Mouse (Mus musculus) cerebellum, adult 9-11 months (tissue): ENCODE measurements at regions not wholly inside any gene's neighbourhood (a gene's known extent, or its start where the extent isn't known, plus 50 kb on each side); places are given as distances from the start of the nearest gene placed in this dataset.
"Not testable (repeated sequence)": the region's sequence is repeated elsewhere in the genome, so short reads cannot be mapped to it uniquely, and the experiment has no call there.

ENCODE experiments used
- DNase-seq: peaks from one replicate; pipeline ENCODE4 v3.0.0; 2022

DNA sequence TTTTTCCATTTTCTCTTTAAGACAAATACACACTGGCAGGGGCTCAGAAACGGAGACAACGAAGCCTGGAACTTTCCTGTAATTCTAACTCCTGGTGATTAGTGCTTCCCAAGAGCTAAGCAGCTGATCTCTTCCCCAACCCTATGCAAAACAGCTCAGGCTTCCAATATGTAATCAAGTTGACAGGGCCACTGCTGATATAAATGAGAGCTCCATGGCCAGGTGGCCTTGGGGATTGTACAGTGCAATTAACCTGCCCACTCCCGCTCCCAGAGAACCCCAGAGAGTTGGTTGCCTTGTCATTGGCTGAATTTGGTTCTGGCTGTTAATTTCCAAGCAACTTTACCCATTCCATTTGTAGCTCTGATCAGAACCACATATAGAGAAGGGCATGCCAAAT is 67.8 kb downstream of the 4933415F23Rik start:
- DNase-seq: no peak

DNA sequence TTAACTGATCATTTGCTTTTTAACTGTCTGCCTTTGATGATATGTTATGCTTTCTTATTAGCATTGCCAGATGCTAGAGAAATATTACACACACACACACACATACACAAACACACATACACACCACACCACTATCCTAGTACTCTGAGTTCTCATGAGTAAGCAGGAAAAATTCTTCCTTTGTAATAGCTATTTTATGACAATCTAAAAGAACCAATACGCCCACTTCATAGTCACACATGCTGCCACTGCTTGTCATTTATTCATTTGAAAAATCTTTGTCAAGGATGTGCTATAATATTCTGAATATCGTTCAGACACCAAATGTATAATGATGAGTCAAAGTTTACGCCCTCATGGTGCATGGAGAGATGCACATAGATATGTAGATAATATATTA is 78.5 kb downstream of the 4933415F23Rik start:
- DNase-seq: no peak

DNA sequence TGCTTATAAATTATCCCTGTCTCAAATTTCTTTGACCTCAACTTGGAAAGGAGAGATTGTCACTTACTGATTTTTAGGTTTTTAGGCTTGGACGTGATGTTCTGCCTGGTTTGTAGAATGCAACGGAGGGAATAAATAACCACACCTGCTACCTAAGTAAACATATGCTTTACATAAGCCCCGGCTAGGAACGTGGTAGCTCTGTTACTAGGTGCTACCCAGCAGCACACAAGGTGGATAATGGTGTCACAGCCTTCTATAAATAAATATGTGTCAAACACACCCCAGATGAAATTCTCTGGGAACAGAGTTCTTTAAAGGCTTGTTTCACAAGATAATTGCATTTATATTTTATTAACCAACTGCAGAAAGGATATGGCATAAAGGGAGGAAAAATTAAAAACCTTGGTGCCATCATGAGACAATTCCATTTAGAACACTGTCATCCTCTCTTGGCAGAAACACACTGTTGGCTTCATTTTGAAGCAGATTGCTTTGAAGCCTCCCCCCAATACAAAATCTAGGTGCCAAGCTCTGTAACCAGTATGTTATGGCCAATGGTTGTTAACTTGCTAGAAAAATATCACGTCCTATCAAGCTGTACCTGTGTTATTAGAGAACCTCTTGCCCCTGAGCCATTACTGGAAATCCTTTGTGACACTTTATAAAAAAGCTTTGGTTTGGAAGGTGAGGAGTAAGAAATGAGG is 94.1 kb downstream of the 4933415F23Rik start:
- DNase-seq: peak; percentile 89

DNA sequence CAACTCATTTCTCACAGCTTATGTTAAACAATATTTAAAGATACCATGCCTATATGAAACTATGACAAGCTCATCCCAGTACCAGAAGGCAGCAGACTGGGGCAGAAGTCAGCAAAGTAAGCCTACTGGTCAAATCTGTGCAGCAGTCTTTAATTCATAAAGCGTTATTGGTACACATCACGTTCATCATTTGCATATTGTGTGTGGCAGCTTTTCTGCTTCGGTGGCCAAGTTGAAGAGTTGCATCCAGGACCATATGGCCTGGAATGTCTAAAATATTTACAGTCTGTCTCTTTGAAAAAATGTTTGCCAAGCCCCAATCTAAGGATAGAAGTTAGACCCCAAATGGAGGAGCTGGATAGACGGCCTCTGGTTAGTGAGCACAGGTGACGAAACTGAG is 97.2 kb downstream of the 4933415F23Rik start:
- DNase-seq: peak; percentile 59

- no peak for DNase-seq
These were observed 105.4 kb downstream of the 4933415F23Rik start for GRCm38 (mm10) chr1:22996665-22997064.

GRCm38 (mm10) chr1:22989521-22990221 is 112.4 kb downstream of the 4933415F23Rik start:
- DNase-seq: peak; percentile 66

DNA sequence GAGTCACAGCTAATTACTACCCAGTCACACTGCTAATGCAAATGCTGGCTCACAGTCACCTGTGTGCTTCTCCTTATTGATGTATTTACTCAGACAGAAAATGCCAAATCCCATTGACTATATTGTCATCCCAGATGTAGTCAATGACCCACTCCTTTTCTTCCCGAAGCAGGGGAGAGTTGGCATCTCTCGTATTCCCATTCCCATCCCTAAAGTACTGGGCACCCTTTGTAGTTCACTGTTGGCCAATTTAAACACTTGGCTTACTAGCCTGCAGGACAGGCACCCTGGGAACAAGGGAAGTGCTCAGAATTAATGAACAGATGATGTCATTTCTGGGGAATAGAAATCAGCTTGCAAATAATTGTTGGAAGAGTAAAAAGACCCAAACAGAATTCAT is 114.5 kb downstream of the 4933415F23Rik start:
- peak; percentile 64 for DNase-seq

DNA sequence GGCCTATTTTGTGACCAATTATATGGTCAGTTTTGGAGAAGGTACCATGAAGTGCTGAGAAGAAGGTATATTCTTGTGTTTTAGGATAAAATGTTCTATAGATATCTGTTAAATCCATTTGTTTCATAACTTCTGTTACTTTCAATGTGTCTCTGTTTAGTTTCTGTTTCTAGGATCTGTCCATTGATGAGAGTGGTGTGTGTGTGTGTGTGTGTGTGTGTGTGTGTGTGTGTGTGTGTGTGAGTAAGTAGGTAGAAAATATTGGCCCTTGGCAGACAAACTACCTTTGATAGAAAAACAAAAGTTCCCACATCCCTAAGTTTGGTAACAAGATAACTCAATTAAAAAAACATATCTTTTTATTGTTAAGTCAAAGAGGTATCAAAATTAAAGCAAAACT is 117.8 kb downstream of the 4933415F23Rik start:
- DNase-seq: not testable (repeated sequence)

DNA sequence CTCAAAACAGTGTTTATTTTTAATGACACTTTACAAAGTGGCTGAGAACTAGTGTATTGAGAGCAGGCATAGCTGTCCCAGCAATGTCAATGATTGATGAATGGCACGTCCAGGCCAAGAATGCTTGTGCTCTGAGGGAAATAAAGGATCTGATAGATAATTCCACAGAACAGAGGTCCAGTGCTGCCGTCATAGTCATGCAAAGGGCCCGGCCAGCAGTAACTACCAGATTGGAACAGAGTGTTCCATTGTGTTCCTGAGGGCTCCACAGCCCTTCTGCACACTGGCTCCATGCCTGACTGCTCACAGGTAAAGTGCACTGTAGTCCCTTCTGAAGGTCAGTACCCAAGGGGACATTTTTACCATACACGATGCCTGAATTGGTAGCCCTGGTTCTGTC is 127.1 kb downstream of the 4933415F23Rik start:
- no peak for DNase-seq

DNA sequence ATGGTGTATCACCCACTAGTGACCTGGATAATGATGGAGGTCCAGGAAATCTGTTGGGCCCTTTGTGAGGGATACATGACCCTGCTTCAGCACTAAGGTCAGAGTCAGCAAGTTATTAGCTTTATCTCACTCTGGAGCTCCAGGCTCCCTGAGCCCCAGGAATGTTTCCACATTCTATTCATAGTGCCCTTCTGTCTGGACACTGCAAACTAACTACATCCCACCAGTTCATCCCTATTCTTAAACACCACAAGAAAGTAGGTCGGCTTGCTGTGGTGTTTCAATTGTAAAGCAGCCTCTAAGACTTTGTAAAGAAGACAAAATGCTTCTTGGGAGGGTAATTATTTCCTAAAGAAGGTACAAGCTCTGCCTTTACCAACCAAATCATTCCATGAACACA is 138.2 kb upstream of the Rims1 start:
- no peak for DNase-seq

DNA sequence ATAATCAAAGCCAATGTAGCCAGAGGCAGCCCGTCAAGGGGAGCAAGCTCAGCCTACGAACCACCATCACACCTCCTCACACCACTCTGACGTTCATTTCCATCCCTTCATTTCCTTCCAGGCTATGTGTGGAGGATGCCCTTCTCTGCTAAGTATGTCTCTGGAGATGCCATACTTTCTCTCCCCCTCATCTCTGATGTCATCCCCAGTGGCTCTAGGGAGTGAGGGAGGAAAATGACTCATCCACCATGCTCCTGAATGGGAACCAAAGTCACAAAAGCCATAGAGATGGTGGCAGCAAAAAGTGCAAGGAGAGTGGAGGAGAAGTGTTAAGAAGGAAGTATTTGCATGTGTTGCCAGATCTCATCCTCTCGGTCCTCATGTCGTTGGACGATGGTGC is 134.0 kb upstream of the Rims1 start:
- DNase-seq: no peak

DNA sequence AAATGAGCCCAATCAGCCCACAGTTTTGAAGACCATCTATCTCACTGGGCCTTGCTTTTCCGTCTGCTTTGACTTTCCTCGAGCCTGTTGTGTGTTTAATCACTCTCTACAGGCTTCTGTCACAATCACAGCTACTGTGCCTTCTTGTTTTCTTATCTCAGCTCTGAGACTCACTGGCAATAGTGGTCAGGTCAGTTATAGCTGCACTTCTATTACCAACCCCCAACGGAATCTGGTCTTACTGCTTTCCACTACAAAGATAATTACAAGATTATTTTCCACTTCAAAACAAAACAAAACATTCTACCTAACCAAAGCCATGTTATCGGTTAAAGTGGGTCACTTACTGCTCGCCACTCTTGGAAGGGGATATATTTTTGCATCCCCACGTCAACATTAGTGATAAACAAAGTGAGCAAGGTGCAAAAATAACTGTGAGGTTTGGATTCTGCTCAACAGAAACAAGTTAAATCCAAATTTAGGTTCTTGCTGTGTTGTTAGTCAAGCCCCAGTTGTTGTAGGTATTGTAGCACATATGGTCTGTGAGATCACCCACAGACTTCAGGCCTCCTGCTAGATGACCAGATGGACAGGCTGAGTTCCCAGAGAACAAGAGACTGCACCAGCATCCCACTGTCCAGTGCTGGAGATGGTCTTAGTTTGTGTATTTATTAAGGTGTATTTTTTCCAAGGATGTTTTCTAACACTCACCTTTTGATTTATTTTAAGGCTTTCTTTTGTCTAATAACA is 125.5 kb upstream of the Rims1 start:
- peak; percentile 95 for DNase-seq

- DNase-seq: no peak
These were observed 97.2 kb upstream of the Rims1 start for GRCm38 (mm10) chr1:22902992-22903391.

- no peak for DNase-seq
These were observed 95.3 kb upstream of the Rims1 start for GRCm38 (mm10) chr1:22901018-22901625.

DNA sequence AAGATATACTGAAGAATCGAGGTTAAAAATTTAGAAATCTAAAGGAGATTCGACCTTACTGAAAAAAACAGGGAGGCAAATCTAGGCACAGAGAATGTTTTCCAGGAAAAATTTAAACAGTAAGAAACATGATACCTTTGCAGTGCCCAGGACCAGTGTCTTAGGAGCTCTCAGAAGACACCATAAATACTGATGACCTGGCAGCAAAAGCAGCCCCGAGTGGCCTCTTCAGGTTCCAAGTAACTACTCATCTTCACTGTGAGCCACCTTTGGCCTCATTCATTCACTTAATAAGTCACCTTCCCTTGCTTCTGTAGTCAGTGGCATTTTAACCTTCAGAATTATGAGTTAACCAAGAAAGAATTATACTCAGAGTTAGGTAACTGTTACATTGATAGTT is 89.3 kb upstream of the Rims1 start:
- DNase-seq: no peak

DNA sequence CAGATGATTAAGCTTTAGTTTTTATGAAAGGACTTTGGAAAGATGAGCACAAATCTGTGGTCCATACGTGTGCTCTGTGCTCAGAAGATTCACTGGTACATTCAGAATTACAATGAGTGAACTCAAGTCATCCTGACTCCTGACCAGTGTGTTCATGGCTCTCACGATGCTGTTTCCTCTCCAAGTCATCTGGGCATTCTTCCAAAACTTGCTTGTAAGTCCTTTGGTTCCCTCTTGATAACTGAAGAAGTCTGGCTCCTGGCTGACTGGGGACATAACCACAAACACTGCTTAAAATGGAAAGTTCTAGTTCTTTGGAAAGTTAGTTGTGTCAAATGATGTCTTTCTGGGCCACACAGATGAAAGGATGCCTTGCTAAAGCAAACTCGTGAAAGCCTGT is 57.2 kb upstream of the Rims1 start:
- DNase-seq: no peak
